Mouse (Mus musculus) monocyte, adult 5-6 weeks (primary cell): ENCODE results near the gene Pemt. TPM values are rescaled to one million over a fixed set of nuclear protein-coding genes. Genes with fewer than 3 reads are reported as not detected.

Source experiments
- ATAC-seq: fragments of 153-309, 156-312 bp; replicated peaks from 2 replicates; pipeline ENCODE4 v1.8.0; 2017; ENCODE audit warnings: mild to moderate bottlenecking; ENCODE audit not compliant: low TSS enrichment, insufficient number of reproducible peaks, severe bottlenecking, poor library complexity, low FRiP score
- total RNA-seq: library from RNA; stranded (forward); fragments of 200-1000, 200-491, 200-594 nt; gene quantifications from 3 replicates; pipeline ENCODE4 v1.2.3, GENCODE M21; 2017

Gene Pemt
- not detected in 3 replicates for total RNA-seq

DNA sequence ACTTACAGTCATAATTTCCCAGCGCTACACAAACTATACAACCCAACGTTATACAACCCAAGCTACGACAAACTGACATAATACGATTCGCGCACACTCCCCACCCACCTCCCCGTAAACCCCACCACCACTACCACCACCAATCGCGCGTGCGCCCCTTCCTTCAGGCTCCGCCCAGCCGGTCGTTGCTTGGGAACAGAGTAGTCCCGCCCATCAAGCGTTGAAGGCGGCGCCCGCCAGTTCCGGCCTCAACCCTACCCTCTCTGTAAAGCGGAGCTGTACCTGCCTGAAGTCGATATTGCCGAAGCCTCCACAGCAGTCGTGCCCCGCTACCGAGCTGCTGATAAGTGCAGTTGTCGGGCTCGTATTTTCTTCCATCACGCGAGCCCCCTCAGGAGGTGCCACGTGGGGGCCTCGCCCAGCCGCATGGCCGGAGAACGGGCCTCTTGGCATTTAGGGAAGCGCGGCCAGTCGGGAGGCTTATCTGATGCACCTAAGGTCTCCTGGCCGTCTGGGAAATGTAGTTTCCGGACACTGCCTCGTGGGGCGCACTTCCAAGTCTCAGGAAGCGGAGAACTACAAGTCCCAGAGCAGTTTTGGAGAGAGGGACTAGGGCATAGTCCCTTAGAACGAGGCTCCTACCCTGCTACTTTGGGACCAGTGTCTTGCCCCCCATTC, at the start of gene Pemt:
Pemt (minus strand) TSS at position 432 of the 678 bp plus-strand sequence.
- ATAC-seq: peak; percentile 97

DNA sequence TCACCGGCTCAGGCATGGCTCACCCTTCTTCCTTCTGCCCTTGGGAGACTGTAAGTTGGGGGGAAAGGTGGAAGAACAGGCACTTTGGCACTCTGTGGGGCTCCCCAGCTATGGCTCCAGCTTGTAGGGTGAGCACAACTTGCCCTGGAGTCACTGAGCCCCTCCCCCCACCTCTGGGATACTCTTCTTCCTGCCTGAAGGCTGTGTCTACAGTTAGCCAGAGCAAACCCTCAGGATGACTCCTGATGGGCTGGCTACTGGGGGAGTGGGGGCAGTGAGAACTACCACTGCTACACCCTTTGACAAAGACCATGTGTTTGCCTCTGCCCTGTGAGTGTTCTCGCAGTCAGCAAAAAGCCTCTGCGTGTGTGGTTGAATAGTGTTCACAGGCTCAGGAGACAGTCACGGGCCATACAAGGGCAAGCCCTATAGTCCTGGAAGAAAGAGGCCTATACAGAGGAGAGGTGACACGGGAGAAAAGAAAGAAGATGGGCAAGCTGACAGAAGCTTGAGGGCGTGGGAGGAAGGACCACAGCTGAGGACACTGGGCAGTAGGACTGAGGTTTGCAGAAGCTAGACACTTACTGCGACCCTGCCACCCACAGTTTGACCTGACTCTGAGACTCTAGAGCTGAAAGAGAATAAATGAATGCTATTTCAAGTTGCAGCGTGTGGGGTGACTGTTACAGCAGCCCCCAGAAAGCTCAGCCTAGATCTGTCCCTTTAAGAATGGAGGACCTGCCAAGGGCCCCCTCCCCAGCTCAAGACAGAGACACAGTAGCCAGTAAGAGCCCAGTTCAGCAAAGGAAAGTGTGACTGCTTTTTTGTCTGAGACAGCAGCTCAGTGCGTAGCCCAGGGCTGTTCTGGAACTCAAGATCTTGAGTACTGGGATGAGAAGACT, 48.9 kb upstream of the Pemt start:
- ATAC-seq: no peak

DNA sequence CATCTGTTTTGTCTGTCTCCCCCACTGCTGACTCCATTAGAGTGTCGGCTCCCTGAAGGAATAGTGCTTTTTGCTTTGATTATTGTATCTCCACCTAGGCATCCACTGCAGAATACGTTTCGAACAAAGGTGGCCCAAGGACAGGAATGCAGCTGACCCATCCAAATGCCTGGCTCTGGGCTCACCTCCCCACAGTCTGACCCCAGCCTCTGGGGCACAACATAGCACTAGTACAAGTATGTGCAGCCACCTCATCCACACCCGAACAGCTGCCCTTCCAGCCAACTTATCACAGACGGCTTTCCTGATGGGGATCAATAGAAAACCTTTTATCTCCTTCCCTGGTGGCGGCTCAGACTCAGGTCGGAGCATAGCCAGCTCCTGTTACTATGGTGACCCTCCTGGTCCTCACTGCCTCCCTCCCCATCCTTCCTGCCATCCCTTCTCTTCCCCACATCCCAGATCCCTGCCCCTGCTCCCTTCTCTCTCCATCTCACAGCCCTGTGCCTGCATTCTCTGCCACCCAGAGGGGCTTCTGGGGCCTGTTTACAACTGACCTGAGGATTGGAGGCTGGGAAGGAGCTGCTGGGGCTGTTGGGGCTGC, 47.8 kb upstream of the Pemt start:
- ATAC-seq: no peak

DNA sequence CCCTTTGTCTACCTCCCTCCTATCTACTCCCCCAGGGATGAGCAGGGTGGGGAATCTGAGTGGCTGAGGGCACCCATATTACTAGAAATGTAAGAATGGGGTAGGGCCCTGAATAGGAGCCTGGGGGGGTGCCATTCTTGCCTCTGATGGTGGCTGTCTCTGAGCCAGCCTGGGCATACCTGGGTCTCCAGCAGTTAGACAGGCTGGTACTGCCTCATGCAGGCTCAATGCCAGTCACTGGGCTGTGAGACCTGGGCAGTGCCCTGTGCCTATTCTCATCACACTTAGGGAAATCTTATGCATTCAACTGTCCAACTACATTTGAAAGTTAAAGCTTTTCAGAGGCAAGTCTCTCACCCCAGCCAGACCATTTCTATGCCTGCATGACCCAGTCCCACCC, 46.9 kb upstream of the Pemt start:
- ATAC-seq: no peak

DNA sequence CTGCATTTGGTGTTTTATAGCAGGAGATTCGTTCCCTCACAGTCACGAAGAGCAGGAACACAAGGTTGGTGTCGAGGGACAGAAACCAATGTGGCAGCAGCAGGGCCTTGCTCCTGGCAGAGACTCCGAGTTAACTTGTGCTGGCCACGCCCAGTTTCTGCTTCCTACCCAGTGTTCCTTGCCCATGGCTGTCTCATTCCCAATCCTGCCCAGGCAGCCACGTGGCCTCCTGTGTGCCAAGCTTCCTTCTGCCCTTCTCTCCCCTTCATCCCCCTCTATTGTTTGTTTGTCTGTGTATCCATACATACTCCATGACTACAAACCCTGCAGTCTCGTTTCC, 45.1 kb upstream of the Pemt start:
- ATAC-seq: no peak

DNA sequence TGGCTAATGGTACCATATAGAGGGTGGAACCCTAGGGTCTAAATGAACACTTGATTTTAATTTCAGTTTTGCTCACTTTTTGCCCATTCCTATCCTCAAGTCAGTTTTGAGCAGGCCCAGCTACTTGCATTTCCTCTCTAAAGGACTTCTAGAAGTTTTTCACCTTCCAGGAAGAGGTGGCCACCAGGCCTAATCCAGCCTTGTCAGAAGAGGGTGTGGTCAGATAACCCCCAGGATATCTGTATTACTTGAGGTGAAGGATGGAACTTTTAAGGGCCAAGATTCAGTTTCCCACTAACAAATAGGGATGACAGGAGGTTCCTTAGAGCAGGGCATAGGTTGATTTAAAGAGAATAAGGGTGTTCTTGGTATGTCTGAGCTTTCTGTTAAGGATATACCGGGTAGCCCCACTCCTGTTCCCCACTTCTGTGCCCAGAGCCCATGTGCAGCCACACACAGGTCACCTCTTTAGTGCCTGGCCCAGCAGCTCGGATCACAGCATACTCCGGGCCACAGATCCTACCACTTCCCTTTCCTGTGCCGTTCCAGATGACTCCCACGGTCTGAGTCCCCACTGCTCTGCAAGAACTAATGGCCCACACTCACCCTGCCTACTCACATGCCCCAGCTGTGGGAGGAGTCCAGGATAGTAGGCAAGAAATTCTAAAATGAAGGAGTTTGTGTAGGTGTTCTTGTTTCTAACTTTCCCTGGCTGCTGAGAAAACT, 44.6 kb upstream of the Pemt start:
- ATAC-seq: no peak

DNA sequence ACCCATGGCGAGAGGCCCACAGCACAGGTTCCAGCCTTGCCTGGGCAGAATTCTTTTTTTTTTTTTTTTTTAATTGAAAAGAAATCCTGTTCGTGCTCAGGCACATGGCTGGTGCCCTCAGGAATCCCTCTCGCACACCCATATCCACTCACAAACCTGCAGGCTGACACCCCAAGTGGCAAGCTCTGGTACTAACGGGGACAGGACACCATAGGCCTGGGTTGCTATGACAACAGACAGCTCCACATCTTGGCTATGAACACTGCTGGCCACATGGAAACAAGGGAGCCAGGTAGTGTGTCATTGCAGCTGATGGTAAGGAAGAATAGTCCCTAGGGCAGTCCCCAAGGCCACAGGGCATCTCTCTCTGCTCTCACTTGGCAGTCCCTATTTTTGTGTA, 42.7 kb upstream of the Pemt start:
- no peak for ATAC-seq

DNA sequence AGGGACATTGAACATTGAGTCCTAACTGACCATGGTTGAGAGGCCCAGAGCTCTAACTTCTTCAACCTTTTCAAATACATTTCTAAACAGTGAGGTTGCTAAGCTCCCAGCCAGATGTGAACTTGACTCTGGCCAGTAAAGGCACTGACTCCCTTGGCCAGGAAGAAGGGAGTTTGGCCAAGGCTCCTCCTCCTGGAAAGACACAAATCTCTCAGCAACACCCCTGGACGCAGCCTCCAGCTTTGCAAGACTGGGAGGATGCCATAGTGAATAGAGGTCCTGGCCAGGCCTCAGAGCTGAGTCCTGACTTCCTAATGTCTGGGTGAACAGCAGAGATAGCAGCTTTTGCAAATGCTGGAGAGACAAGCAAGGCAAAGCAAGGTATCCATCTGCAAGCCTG, 40.4 kb upstream of the Pemt start:
- no peak for ATAC-seq

DNA sequence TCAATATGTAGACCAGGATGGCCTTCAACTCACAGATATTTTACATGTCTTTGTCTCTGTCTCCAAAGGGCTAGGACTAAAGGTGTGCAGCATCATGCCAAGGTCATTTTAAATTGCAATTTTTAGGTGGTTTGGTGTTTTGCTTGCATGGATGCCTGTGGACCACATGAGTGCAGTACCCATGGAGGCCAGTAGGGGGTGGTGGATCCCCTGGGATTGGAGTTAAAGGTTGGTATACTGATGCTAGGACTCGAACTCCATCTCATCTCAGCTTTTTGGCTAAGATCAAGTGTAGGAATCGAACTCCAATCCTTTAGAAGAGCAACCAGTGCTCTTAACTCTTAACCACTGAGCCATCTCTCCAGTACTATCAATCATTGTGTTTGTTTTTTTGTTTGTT, 38.3 kb upstream of the Pemt start:
- ATAC-seq: peak; percentile 75

DNA sequence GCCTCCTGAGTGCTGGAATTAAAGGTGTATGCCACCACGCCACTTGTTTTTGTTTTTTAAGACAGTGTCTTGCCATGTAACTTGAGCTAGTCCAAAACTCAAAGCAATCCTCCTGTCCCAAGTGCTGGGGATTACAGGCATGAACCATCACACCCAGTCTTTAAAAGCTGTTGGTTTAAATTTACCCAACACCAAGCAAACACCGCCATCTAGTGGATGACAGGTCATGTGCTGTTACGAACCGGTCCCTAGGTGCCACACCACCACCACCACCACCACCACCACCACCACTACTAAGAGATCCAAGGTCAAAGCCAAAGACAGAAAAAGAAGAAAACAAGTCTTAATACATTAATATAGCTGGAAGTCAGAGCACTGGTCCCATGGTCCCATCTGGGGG, 30.5 kb upstream of the Pemt start:
- peak; percentile 78 for ATAC-seq

DNA sequence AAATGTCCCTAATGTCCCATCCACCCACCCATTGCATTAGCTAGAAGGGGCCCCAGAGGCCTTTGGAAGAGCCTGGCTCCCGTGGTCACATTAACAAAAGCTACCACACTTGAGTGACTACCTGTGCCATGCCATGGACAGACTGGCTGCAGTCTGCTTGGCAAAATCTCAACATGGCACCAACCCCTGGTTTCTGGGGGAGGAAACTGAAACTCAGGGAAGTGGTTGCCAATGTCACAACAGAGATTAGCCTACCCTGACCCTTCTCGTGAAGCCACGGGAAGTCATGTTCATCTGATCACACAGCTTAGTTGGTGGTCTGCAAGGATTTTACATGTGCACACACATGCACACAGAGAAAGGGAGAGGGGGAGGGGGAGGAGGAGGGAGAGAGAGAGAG, 29.9 kb upstream of the Pemt start:
- no peak for ATAC-seq

DNA sequence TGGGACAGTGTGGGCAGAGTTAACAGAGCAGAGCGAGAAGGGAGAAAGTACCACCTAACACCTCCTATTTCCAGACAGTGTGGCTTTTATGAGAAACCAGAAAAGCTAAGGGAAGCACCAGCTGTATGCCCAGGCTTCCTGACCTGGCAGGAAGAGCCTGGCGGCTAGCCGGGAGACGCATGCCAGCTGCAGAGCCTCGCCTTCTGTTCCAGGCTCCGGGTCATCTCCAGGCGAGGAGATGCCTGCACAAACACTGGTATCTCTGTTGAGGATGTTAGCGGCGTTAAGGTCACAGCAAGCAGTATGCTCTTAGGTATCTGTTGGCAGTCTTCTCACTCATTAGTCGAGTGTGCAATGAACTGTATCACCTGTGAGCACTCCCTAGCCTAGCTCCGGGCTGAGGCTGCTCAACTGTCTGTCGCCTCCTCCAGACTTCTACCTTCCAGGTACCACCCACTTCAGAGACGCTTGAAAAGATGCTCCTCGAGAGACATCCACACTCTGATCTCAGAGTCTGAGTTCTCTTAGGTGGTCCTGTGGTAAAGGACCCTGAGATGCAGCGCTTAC, 27.7 kb upstream of the Pemt start:
- no peak for ATAC-seq

DNA sequence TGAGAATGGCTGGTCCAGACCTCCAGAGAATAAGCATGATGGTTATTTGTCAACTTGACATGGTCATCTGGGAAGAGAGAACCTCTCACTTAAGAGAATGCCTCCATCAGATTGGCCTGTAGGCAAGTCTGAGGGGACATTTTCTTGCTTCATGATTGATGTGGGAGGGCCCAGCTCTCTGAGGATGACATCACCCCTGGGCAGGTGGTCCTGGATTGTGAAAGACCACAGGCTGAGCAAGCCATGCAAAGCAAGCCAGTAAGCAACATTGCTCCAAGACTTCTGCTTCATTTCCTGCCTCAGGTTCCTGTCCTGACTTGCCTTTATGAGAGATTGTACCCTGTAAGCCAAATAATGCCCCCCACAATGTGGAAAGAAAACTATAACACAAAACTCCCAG, 26.8 kb upstream of the Pemt start:
- no peak for ATAC-seq

DNA sequence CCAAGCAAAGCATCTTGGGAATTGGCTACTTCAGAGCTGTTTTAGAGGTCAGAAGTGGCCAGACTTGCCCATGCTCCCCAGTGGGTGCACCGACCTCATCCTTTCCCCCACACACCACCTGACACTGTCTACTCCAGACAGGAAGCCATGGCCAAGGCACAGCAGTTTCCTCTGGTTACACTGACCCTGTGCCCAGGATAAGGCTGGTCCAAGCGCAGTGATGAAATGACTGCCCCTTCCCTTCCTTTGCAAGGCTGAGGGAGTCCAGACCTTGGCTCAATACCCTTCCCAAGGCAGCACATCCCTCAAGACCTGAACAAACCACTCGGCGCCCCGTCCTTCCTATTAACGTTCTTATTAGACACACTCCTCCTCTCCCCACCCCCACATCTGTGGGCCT, 24.9 kb upstream of the Pemt start:
- ATAC-seq: no peak

DNA sequence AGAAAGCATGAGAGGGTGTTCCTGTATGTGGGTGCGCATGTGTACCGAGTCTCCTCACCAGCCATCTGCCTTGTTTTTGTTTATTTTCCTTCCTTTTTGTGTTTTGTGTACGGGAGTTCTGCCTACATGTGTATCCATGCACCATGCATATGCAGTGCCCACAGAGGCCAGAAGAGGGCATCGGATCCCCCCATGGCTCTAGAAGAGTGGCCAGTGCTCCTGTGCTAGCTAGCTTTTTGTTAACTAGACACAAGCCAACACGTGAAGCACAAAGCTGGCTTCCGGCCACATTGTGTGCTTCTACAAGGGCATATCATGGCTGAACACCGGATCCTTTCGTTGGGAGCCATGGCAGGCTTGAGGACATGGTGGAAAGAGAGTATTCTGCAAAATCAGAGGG, 24.3 kb upstream of the Pemt start:
- ATAC-seq: no peak; the same call in 1 of the 2 replicates

DNA sequence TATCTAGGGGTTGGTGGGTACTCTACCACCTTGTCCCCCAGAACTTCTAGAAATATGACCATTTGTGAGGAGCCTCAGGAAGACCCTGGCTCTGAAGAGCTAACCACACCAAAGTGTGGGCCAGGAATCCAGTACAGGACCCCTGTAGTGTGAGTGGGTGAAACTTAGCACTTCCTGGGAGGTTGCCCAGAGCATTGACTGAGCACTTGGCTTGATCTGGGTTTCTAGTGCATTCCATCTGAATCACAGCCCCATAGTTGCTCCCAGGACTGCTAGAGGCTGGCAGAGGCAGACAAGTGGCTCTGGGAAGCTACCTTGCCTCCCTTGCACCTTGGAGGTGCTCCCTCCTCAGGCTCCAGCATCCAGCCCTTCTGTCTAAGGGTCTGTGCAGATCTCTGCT, 22.3 kb upstream of the Pemt start:
- ATAC-seq: no peak

DNA sequence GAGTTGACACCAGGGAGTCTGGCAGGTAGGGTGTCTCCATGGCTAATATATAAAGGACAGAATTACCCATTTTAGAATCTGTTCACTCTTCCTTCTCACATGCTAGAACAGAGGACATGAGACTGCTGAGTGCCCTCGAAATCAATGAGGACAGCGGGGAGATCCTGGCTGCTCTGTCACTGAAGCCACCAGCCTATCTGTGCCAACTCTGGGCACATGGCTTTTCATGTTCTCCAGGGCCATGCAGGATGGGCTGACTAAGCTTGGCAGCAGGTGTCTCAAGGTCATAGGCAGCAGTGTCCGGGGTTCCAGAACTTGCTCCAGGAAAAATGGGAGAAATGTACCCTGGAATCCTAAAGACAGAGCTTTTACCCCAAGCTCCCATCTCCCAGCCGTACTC, 21.4 kb upstream of the Pemt start:
- ATAC-seq: no peak

DNA sequence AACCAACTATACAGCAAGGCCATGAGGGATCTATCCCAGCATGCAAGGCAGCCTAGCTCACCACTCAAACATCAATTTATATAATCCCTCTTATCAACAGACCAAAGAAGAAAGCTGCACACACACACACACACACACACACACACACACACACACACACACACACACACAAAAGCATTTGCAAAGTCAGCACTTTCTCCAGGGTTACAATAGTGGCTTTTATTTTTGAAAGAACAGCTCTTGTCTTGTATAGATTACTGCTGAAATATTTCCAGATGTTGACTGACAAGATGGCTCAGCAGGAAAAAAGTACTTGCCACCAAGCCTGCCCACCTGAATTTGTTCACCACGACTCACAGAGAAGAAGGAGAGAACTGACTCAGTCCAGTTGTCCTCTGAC, 19.0 kb upstream of the Pemt start:
- no peak for ATAC-seq

DNA sequence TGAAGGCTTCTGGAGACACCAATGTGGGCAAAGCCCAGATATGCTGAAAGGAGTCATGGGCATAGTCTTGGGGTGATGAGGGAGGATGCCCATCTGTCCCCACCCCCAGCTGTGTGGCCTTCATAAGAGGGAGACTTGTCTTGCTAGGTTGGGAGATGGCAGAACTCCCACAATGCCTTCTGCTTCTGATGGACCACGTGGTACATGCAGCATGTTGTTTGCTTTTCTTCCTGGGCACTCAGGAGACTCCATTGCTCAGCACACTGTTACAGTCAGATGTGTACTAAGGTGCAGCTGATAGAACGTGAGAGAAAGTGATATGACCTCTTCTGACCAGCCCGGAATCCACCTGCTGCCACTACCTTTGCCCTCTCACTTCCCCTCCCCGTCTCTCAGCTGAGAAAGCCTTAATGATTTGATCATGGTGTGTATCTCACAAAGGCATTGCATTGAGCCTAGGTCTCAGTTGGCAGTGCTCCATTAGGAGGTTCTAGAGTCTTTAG, 15.3 kb upstream of the Pemt start:
- ATAC-seq: no peak
